Mouse (Mus musculus) bone marrow, adult 2 months (tissue): ENCODE results near the gene Zfp3.

Experiments
- CTCF ChIP-seq: fragments of 200-500 bp; IDR thresholded peaks from 2 replicates; pipeline ENCODE4 v1.5.1; 2011; ENCODE audit warnings: low read length, control low read depth; ENCODE audit not compliant: control insufficient read depth, insufficient read depth
- POLR2A ChIP-seq: fragments of 200-500 bp; IDR thresholded peaks from 2 replicates; pipeline ENCODE4 v1.6.1; 2011; ENCODE audit warnings: low read depth, mild to moderate bottlenecking, control low read depth, low read length, borderline replicate concordance; ENCODE audit not compliant: control insufficient read depth

- TF ChIP-seq POLR2A (no peak), CTCF (no peak)
Observed at GRCm38 (mm10) chr11:70821728-70822591, 58.0 kb downstream of the Zfp3 start.
